Mouse (Mus musculus) intestine, embryonic 14.5 days (tissue): Measurements from ENCODE around the gene Kcnc1. TPM values are rescaled to one million over a fixed set of nuclear protein-coding genes. Genes with fewer than 3 reads are reported as not detected.

Experiments
- ATAC-seq: fragments of 200-750 bp; cut with Nextera tagmentation; replicated peaks from 2 replicates; pipeline ENCODE4 v1.8.0; 2017; ENCODE audit warnings: low read depth, moderate number of reproducible peaks, moderate TSS enrichment, moderate library complexity; ENCODE audit not compliant: low FRiP score, low TSS enrichment
- DNase-seq: peaks from one replicate; pipeline ENCODE4 v3.0.0-alpha.2; 2018; ENCODE audit warnings: low spot score
- H3K27ac ChIP-seq: fragments of 300-500 bp; sonication (generic); 2 replicates; pipeline ENCODE4 v1.5.1; 2014; ENCODE audit warnings: low read depth, mild to moderate bottlenecking, control low read depth
- H3K27me3 ChIP-seq: fragments of 300-500 bp; sonication (generic); replicated peaks from 2 replicates; pipeline ENCODE4 v1.6.1; 2014; ENCODE audit warnings: low read length, control low read depth; ENCODE audit not compliant: control insufficient read depth, insufficient read depth
- H3K36me3 ChIP-seq: fragments of 300-500 bp; sonication (generic); 2 replicates; pipeline ENCODE4 v1.6.1; 2014; ENCODE audit warnings: low read length, control low read depth; ENCODE audit not compliant: control insufficient read depth, insufficient read depth
- H3K4me1 ChIP-seq: fragments of 300-500 bp; sonication (generic); replicated peaks from 2 replicates; pipeline ENCODE4 v1.6.1; 2014; ENCODE audit warnings: low read length, control low read depth, mixed read lengths; ENCODE audit not compliant: control insufficient read depth, insufficient read depth
- H3K4me2 ChIP-seq: fragments of 300-500 bp; sonication (generic); 2 replicates; pipeline ENCODE4 v1.6.1; 2014; ENCODE audit warnings: low read length
- H3K4me3 ChIP-seq: fragments of 300-500 bp; sonication (generic); 2 replicates; pipeline ENCODE4 v1.5.1; 2014; ENCODE audit warnings: low read depth, low read length, control low read depth, mixed read lengths
- H3K9ac ChIP-seq: fragments of 300-500 bp; sonication (generic); 2 replicates; pipeline ENCODE4 v1.6.1; 2014; ENCODE audit warnings: mild to moderate bottlenecking, low read length
- H3K9me3 ChIP-seq: fragments of 300-500 bp; sonication (generic); 2 replicates; pipeline ENCODE4 v1.6.1; 2016; ENCODE audit warnings: low read length, control low read depth; ENCODE audit not compliant: control insufficient read depth
- WGBS: fragments of 180-500 bp; shearing (Covaris S2); extraction: QIAGEN DNeasy Blood & Tissue Kit; methylation state at CpG from one replicate; pipeline ENCODE4 v1.1.7; 2014; 5-methylcytosine and 5-hydroxymethylcytosine counted together
- polyA plus RNA-seq: library from polyadenylated mRNA; unstranded; fragments of >200 nt; fragmentation: Nextera tagmentation; extraction: Ambion mirVana; gene quantifications from 2 replicates; pipeline ENCODE4 v1.2.1, GENCODE M21; 2014

The Kcnc1 gene
- polyA plus RNA-seq, 1 experiment from 2014 or later, result 0.35 TPM

DNA sequence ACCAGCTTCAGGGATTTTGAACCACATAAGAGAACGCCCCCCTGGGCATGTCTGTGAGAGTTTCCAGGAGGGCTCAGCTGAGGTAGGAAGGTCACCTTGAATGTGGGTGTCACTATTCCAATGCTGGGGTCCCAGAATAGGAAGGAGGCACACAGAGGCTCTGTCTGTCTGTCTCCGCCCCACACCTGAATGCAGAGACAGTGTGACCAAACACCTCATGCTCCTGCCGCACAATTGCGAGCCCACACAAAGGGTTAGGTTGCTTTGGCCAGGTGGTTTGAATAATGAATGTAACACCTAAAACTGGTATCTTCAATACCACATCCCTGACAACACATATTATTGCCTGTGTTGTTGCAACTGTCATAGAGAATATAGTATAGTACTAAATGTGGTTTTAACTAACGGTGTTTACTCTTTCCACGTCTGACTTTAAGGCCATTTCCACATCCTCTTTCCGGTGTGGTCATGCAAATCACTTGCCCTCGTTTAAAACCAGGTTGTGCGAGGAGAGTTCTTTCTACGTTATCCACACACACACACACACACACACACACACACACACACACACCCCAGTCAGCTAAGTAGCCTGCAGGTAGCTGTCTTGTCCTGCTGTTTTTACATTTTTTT, 6.7 kb upstream of the Kcnc1 start:
- no peaks in the 10 kb centered on the region for H3K36me3 ChIP-seq
- H3K4me1 ChIP-seq, result no peaks in the 10 kb centered on the region
- no peak for ATAC-seq
- H3K9ac ChIP-seq, result no peak overlapping the region
- DNase-seq, result no peak
- 79% methylated on average over 10 of the region's 10 CpGs for WGBS
- no peak overlapping the region for H3K27ac ChIP-seq
- H3K9me3 ChIP-seq, result no peaks in the 10 kb centered on the region
- H3K27me3 ChIP-seq, result peaks cover 15% of the 10 kb centered on the region
- no peak overlapping the region for H3K4me3 ChIP-seq
- H3K4me2 ChIP-seq, result no peak overlapping the region

DNA sequence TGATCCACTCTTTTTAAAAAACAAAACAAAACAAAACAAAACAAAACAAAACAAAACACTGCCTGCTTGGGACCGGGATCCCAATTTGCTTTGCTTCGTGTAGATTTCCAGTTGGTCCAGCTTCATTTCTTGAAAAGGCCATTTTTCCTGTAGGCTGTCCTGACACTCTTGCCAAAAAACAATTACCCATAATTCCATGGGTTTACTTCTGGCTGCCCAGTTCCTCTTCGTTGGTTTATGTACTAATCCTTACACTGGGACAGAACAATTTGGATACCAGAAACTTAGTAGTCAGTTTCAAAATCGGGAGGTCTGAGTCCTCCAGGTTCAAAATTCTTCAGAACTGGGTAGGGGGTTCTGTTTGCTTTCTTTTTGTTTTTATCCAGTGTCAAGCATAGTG, 6.1 kb upstream of the Kcnc1 start:
- Histone ChIP-seq H3K36me3 (no peaks in the 10 kb centered on the region), H3K4me3 (no peak overlapping the region), H3K4me1 (no peaks in the 10 kb centered on the region), H3K27ac (no peak overlapping the region), H3K9ac (no peak overlapping the region), H3K9me3 (no peaks in the 10 kb centered on the region), H3K4me2 (no peak overlapping the region), H3K27me3 (peaks cover 22% of the 10 kb centered on the region)
- WGBS, result 70% methylated on average over 4 of the region's 4 CpGs
- DNase-seq (no peak), ATAC-seq (no peak)

DNA sequence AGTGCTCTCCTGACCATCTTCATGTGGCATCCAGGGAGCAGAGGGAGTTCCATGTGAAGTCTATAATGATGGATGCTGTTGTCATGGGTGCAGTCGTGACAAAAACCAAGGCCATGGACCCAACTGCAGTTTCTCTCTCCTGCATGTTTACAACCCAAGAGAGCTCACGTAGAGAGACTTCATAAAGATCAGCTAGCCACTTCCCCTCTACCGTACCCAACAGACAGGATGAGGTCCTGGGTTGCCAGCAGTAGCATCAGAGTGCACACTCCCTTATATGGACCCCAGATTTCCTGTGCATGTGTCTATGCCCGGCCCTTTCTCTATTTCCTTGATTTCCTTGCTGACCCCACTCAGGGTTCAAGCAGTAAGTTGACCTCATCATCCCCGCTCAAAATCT, 4.6 kb upstream of the Kcnc1 start:
- 54% methylated on average over 5 of the region's 5 CpGs for WGBS
- Histone ChIP-seq H3K4me2 (no peak overlapping the region), H3K4me1 (no peaks in the 10 kb centered on the region), H3K27me3 (peaks cover 37% of the 10 kb centered on the region), H3K36me3 (no peaks in the 10 kb centered on the region), H3K9ac (no peak overlapping the region), H3K4me3 (no peak overlapping the region), H3K9me3 (no peaks in the 10 kb centered on the region), H3K27ac (no peak overlapping the region)
- ATAC-seq (no peak), DNase-seq (no peak)

DNA sequence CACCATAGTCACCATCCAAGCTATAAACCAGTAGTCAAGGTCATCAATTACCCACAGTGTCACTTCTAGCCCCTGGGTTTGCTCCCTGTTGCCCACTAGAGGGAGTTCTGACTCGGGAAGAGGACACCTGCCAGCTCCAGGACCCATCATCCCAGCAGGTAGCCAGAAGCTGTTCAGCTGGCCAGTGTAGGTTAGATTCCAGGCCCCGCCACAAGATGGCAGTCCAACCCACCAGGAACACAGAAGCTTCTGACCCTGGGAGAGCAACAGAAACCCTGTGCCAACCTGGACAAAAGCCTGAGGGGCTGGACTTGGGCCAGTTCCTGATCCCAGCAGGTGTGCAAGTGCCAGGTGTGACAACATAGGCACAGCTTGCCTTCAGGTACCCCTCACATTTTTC, 3.2 kb upstream of the Kcnc1 start:
- ATAC-seq (peak; percentile 48), DNase-seq (peak; percentile 94)
- H3K4me2 ChIP-seq, result no peak overlapping the region
- H3K36me3 ChIP-seq, result no peaks in the 10 kb centered on the region
- no peak overlapping the region for H3K4me3 ChIP-seq
- 0 out of 2 replicates have a peak, but pooled peaks cover 3% of the 10 kb centered on the region for H3K4me1 ChIP-seq
- H3K27me3 ChIP-seq, result peaks cover 51% of the 10 kb centered on the region
- no peaks in the 10 kb centered on the region for H3K9me3 ChIP-seq
- H3K27ac ChIP-seq, result no peak overlapping the region
- H3K9ac ChIP-seq, result no peak overlapping the region
- WGBS, result 0% methylated on average over 2 of the region's 2 CpGs

DNA sequence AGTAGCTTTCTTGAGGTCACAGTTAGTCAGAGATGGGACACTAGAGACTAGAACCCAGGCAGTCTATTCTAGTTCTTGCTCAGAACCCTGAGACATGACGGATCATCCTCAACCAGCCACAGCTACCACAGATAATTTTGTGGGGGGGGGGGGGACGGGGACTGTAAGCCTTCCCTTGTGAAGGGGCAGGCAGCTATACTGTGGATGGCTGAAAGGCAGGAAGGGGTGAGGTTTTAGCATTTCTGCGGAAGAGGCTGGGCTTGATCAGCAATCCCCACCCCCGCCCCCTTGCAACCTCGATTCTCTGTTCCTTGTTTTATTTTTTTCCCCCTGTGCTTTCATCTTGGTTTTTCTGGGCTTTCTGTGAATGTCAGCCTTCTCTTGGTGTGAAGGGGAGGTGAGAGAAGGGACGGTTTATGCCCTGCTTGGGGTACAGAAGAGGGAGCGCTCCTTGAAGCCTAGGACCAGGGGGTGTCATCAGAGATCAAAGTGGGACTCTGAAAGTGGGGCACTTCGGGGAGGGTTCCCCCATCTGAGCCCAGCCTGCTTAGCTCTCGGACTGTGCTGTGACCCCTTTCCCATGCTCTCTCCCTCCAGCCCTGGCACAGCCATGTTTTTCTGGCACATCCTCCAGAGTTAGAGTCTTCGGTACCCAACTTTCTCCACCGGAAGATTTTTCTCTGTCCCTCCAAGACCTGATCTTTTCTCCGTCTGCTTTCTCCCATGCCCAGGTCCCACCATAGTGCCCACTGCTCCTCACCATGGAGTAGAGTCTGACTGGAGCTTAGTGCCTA, 2.4 kb upstream of the Kcnc1 start:
- 36% methylated on average over 12 of the region's 12 CpGs for WGBS

DNA sequence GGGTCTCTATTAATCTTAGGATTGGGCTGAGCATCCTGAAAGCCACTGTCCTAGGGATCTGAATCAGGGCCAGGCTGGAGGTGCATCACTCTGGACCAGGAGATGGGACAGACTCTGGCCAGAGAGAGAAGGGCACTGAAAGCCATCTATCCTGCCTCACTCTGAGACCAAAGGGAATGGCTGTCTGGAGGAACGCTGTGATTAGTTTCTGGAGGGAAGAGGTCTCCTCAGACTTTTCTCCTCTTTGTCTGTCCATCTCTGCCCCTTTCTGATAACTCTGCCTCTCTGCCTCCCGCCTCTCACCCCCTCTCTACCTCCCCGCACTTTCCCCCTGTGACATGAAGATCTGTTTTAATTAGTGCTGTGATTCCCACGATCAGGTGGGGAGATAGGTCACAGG, 1.4 kb upstream of the Kcnc1 start:
- Histone ChIP-seq H3K4me3 (no peak overlapping the region), H3K36me3 (no peaks in the 10 kb centered on the region), H3K27me3 (peaks cover 69% of the 10 kb centered on the region), H3K27ac (no peak overlapping the region), H3K4me2 (no peak overlapping the region), H3K4me1 (0 out of 2 replicates have a peak, but pooled peaks cover 3% of the 10 kb centered on the region), H3K9me3 (no peaks in the 10 kb centered on the region), H3K9ac (no peak overlapping the region)
- DNase-seq (no peak), ATAC-seq (no peak)
- WGBS, result 60% methylated on average over 4 of the region's 4 CpGs

More for the DNA sequence above, 2.4 kb upstream of the Kcnc1 start:
- Histone ChIP-seq H3K4me2 (no peak overlapping the region), H3K9ac (no peak overlapping the region), H3K27me3 (peaks cover 59% of the 10 kb centered on the region), H3K4me1 (0 out of 2 replicates have a peak, but pooled peaks cover 3% of the 10 kb centered on the region), H3K9me3 (no peaks in the 10 kb centered on the region), H3K36me3 (no peaks in the 10 kb centered on the region), H3K4me3 (no peak overlapping the region), H3K27ac (no peak overlapping the region)
- ATAC-seq (no peak), DNase-seq (no peak)

DNA sequence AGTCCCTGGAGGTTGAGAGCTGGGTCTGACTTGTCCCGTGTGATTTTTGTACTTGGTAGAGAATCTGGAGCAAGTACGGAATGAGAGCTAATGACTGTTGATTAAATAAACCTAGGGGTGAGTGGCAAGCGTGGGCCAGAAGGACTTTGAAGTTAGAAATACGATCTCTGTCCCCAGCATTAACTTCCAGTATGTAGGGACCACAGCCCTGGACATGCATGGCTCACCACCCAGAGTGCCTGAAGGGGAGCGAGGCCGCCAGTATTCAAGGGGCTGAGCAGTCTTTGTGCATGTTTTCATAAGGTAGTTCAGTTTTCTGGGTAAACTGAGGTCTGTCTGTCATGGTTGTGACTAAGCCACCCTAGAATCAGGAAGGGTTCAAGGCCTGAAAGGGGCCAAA, 726 bp upstream of the Kcnc1 start:
- H3K4me2 ChIP-seq, result peak overlapping the region; percentile 78
- DNase-seq, result no peak

DNA sequence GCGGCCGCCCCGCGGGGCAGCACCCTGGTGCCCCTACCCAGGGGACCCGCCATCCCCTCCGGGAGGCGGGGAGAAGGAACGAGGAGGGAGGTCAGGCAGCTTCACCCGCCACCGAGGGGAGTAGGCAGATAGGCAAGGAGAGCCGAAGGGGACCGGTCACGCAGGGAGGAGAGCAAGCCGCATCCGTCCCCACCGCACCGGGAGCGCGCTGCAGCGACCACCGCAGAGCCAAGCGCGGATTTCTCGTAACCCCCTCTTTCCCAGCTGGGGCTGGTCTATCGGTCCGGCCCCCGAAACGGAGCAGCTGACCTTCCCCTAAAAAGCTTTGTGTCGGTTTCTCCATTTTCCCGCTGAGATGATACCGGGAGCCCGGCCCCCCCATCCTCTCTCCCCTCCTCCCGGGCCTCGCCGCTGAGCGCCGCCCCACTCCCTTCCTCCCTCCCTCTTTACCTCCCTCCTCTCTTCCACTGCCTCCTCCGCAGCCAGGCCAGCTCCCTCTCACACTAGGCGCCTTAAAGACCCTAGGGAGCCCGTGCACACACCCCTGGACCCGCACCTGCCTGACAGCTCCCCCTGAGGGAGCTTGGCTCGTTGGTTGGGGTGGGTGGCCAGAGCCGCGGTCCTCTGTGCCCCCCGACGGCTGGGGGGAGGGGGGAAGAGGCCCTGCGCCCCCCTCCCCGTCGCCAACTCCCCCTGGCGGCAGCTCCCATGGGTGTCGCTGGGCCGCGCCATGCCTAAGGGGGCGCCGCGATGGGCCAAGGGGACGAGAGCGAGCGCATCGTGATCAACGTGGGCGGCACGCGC, 833 bp downstream of the Kcnc1 start:
- WGBS, result 2% methylated on average over 64 of the region's 64 CpGs
- H3K9me3 ChIP-seq, result no peaks in the 10 kb centered on the region
- peak overlapping the region; percentile 39 for H3K4me3 ChIP-seq
- peak overlapping the region; percentile 78 for H3K4me2 ChIP-seq
- no peaks in the 10 kb centered on the region for H3K36me3 ChIP-seq
- 0 out of 2 replicates have a peak, but pooled peaks cover 3% of the 10 kb centered on the region for H3K4me1 ChIP-seq
- H3K27ac ChIP-seq, result no peak overlapping the region
- no peak overlapping the region for H3K9ac ChIP-seq
- ATAC-seq (peak; percentile 50), DNase-seq (no peak)
- H3K27me3 ChIP-seq, result peaks cover 76% of the 10 kb centered on the region

More for the DNA sequence above, 726 bp upstream of the Kcnc1 start:
- Histone ChIP-seq H3K36me3 (no peaks in the 10 kb centered on the region), H3K4me1 (0 out of 2 replicates have a peak, but pooled peaks cover 3% of the 10 kb centered on the region), H3K27ac (no peak overlapping the region), H3K27me3 (peaks cover 75% of the 10 kb centered on the region), H3K4me3 (0 out of 2 replicates have a peak overlapping the region, but pooled peaks have one; percentile 39), H3K9ac (no peak overlapping the region), H3K9me3 (no peaks in the 10 kb centered on the region)
- no peak for ATAC-seq
- WGBS, result 33% methylated on average over 6 of the region's 6 CpGs
